ENCODE assay signal across 18 mouse cellular contexts in genomic region chr7:135728038-135728437, GRCm38 (mm10).
"Had no signal": no experiment of that assay in that cellular context is flagged by ENCODE, and none has a peak within 500 bp of the region (broad histone marks: within the 10 kb centered on the region; RNA-seq: fewer than 3 reads in every experiment).

No protein-coding gene starts in this region.

- ATAC-seq: liver, postnatal 0 days; midbrain, embryonic 13.5 days; midbrain, embryonic 15.5 days had no signal

- H3K4me3 ChIP-seq: liver, embryonic 13.5 days; liver, embryonic 15.5 days; megakaryocyte, embryonic 14.5 days; midbrain, embryonic 13.5 days; midbrain, embryonic 15.5 days; neural tube, embryonic 12.5 days had no signal

- H3K4me2 ChIP-seq: liver, embryonic 13.5 days; liver, embryonic 15.5 days; midbrain, embryonic 11.5 days; midbrain, embryonic 13.5 days; midbrain, embryonic 15.5 days; neural tube, embryonic 12.5 days had no signal

- H3K36me3 ChIP-seq: liver, embryonic 13.5 days; liver, embryonic 15.5 days; midbrain, embryonic 13.5 days; midbrain, embryonic 15.5 days; neural tube, embryonic 12.5 days had no signal

- H3K4me1 ChIP-seq: midbrain, embryonic 13.5 days; midbrain, embryonic 15.5 days; neural tube, embryonic 12.5 days had no signal

- H3K27ac ChIP-seq: liver, embryonic 13.5 days; liver, embryonic 15.5 days; macrophage; midbrain, embryonic 13.5 days; midbrain, embryonic 15.5 days; neural tube, embryonic 12.5 days had no signal

- H3K27me3 ChIP-seq: liver, embryonic 13.5 days; midbrain, embryonic 13.5 days; midbrain, embryonic 15.5 days; neural tube, embryonic 12.5 days had no signal

- H3K9me3 ChIP-seq: liver, embryonic 13.5 days; liver, embryonic 15.5 days; midbrain, embryonic 13.5 days; midbrain, embryonic 15.5 days; neural tube, embryonic 12.5 days had no signal

- DNase-seq: liver, embryonic 13.5 days; liver, postnatal 0 days; lung, postnatal 14 days; retina, postnatal 1 day; right cerebral cortex, adult 18-20 months; right cerebral cortex, postnatal 25 days; right cerebral cortex, postnatal 4 days; spleen, adult 18-20 months; thymus, adult 18-20 months; thymus, postnatal 14 days; thymus, postnatal 36 days had no signal

- H3K9ac ChIP-seq: liver, embryonic 13.5 days; liver, embryonic 15.5 days; liver, postnatal 0 days; midbrain, embryonic 13.5 days; midbrain, embryonic 15.5 days; neural tube, embryonic 12.5 days had no signal
